Mouse (Mus musculus) retina, embryonic 14.5 days (tissue): ENCODE measurements around the gene Trim30a.
"Not testable (repeated sequence)": the region's sequence is repeated elsewhere in the genome, so short reads cannot be mapped to it uniquely, and the experiment has no call there.

Experiments
- DNase-seq: peaks from one replicate; pipeline ENCODE4 v3.0.0-alpha.2; 2015; ENCODE audit warnings: low spot score

The Trim30a gene

GRCm38 (mm10) chr7:104465065-104465744 is at the start of gene Trim30a:
TSS of gene Trim30a (minus strand) at chr7:104465193.
- DNase-seq: no peak

GRCm38 (mm10) chr7:104507421-104508065 is 42.5 kb upstream of the Trim30a start, which contains the start of gene Trim30d:
TSS of gene Trim30d (minus strand) at chr7:104507849.
- not testable (repeated sequence) for DNase-seq

GRCm38 (mm10) chr7:104501589-104502371 is 36.8 kb upstream of the Trim30a start:
- DNase-seq: no peak

GRCm38 (mm10) chr7:104501186-104501585 is 36.2 kb upstream of the Trim30a start:
- not testable (repeated sequence) for DNase-seq

- DNase-seq: not testable (repeated sequence)
These were observed 34.5 kb upstream of the Trim30a start for GRCm38 (mm10) chr7:104499464-104499863.

- no peak for DNase-seq
These were observed 18.9 kb downstream of the Trim30a start for GRCm38 (mm10) chr7:104445961-104446645.

GRCm38 (mm10) chr7:104404460-104404950 is 60.5 kb downstream of the Trim30a start:
- DNase-seq: no peak

- DNase-seq: no peak
These were observed 63.9 kb downstream of the Trim30a start for GRCm38 (mm10) chr7:104401140-104401539.

- DNase-seq: no peak
These were observed 64.3 kb downstream of the Trim30a start, which contains the start of gene Trim30c for GRCm38 (mm10) chr7:104400698-104401097. TSS of gene Trim30c (minus strand) at chr7:104400837.

GRCm38 (mm10) chr7:104398492-104398891 is 66.5 kb downstream of the Trim30a start:
- DNase-seq: no peak

GRCm38 (mm10) chr7:104369736-104370414 is 95.1 kb downstream of the Trim30a start, which contains the start of gene Trim30b:
TSS of gene Trim30b (minus strand) at chr7:104369884.
- no peak for DNase-seq

- DNase-seq: no peak
These were observed 98.7 kb downstream of the Trim30a start for GRCm38 (mm10) chr7:104366339-104366738.
